Mouse (Mus musculus): Measurements from ENCODE around the gene Anp32a.

- no peak for TF ChIP-seq USF1 (IDR thresholded peaks at IDR 0.05; ENCODE audit: low read depth)
- TF ChIP-seq POLR2A (IDR thresholded peaks at IDR 0.05; ENCODE audit: insufficient read length, low read depth): no peak
- TF ChIP-seq MAX (IDR thresholded peaks at IDR 0.05; ENCODE audit: low read depth): no peak
- no peak for TF ChIP-seq REST (IDR thresholded peaks at IDR 0.05; ENCODE audit: insufficient read depth, insufficient read length)
- no peak for TF ChIP-seq TCF12 (IDR thresholded peaks at IDR 0.05; ENCODE audit: insufficient read depth, poor library complexity, severe bottlenecking)
- no peak for TF ChIP-seq TCF3 (IDR thresholded peaks at IDR 0.05; ENCODE audit: insufficient read length, low read depth)
- no peak for TF ChIP-seq POLR2AphosphoS2 (IDR thresholded peaks at IDR 0.05; ENCODE audit: insufficient read length, low read depth)
- no peak for TF ChIP-seq CEBPB (IDR thresholded peaks at IDR 0.05; ENCODE audit: insufficient read depth, poor library complexity, severe bottlenecking)
- no peak for TF ChIP-seq MYOG (IDR thresholded peaks at IDR 0.05; ENCODE audit: control insufficient read depth in 1 of 3, insufficient read depth in 1 of 3, insufficient read length in 2 of 3, low read depth in 2 of 3)
These were observed 22.4 kb upstream of the Anp32a start for GRCm38 (mm10) chr9:62318729-62319128.
